Mouse (Mus musculus): ENCODE data around the gene Clip4. TPM values are rescaled to one million over a fixed set of nuclear protein-coding genes. Genes with fewer than 3 reads are reported as not detected.

Clip4 gene
- polyA plus RNA-seq, 1 experiment from 2014 or later, result 15.3 TPM

DNA sequence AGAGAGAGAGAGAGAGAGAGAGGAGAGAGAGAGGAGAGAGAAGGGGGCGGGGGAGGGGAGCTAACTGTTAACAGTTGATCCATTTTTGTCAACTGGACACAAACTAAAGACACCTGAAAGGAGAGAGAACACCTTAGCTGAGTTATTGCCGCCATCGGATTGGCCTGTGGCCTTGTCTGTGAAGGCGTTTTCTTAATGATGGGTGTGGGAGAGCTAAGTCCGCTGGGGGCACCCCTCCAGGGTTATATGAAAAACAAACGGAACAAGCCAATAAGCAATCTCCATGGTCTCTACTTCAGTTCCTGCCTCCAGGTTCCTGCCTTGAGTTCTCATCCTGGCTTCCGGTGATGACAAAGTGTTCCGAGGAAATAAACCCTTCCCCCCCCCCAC lies 102.0 kb downstream of the Clip4 start:
- H3K4me3 ChIP-seq (ENCODE audit: low read depth, low read length), result no peak overlapping the region

GRCm38 (mm10) chr17:71870641-71871040 lies 102.4 kb downstream of the Clip4 start:
- Histone ChIP-seq H3K36me3 (ENCODE audit: control insufficient read depth, insufficient read depth, low read length) (no peaks in the 10 kb centered on the region), H3K9ac (ENCODE audit: low read depth, low read length) (no peak overlapping the region), H3K27me3 (replicated peaks; ENCODE audit: control insufficient read depth, insufficient read depth, low read length) (no peaks in the 10 kb centered on the region), H3K4me2 (ENCODE audit: low read depth, low read length) (no peak overlapping the region), H3K4me1 (ENCODE audit: control insufficient read depth, insufficient read depth, low read length) (no peaks in the 10 kb centered on the region), H3K4me3 (ENCODE audit: low read depth, low read length) (no peak overlapping the region), H3K27ac (replicated peaks; ENCODE audit: low read depth, low read length) (no peak overlapping the region), H3K9me3 (ENCODE audit: control insufficient read depth, low read length) (0 out of 2 replicates have a peak, but pooled peaks cover 4% of the 10 kb centered on the region)
- ATAC-seq (ENCODE audit: low read depth) (no peak), DNase-seq (ENCODE audit: low spot score) (no peak)
- WGBS, result 89% methylated on average over 1 of the region's 1 CpGs

More for the DNA sequence above, 102.0 kb downstream of the Clip4 start:
- Histone ChIP-seq H3K4me2 (ENCODE audit: low read depth, low read length) (no peak overlapping the region; the same call in 1 of the 2 replicates), H3K4me1 (ENCODE audit: control insufficient read depth, insufficient read depth, low read length) (no peaks in the 10 kb centered on the region), H3K36me3 (ENCODE audit: control insufficient read depth, insufficient read depth, low read length) (no peaks in the 10 kb centered on the region), H3K27ac (replicated peaks; ENCODE audit: low read depth, low read length) (no peak overlapping the region), H3K27me3 (replicated peaks; ENCODE audit: control insufficient read depth, insufficient read depth, low read length) (no peaks in the 10 kb centered on the region), H3K9me3 (ENCODE audit: control insufficient read depth, low read length) (0 out of 2 replicates have a peak, but pooled peaks cover 4% of the 10 kb centered on the region), H3K9ac (ENCODE audit: low read depth, low read length) (no peak overlapping the region)
- ATAC-seq (ENCODE audit: low read depth), result no peak
- 80% methylated on average over 8 of the region's 8 CpGs for WGBS
- no peak for DNase-seq (ENCODE audit: low spot score)

DNA sequence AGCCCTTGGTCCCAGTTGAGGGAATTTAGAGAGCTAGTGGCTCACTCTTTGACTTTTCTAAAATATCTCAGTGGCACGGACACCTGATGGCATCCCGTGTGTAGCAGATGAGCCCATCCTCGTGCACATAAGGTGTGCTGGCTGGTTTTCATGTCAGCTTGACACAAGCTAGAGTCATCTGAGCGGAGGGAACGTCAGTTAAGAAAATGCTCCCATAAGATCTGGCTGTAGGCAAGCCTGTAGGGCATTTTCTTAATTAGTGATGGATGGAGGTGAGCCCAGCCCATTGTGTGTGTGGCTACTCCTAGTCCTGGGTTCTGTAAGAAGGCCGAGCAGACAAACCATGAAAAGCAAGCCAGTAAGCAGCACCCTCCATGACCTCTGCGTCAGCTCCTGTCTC lies 103.7 kb downstream of the Clip4 start:
- Histone ChIP-seq H3K27me3 (replicated peaks; ENCODE audit: control insufficient read depth, insufficient read depth, low read length) (no peaks in the 10 kb centered on the region), H3K9ac (ENCODE audit: low read depth, low read length) (no peak overlapping the region), H3K27ac (replicated peaks; ENCODE audit: low read depth, low read length) (no peak overlapping the region), H3K36me3 (ENCODE audit: control insufficient read depth, insufficient read depth, low read length) (no peaks in the 10 kb centered on the region), H3K4me2 (ENCODE audit: low read depth, low read length) (no peak overlapping the region), H3K4me3 (ENCODE audit: low read depth, low read length) (no peak overlapping the region), H3K9me3 (ENCODE audit: control insufficient read depth, low read length) (0 out of 2 replicates have a peak, but pooled peaks cover 4% of the 10 kb centered on the region), H3K4me1 (ENCODE audit: control insufficient read depth, insufficient read depth, low read length) (no peaks in the 10 kb centered on the region)
- 74% methylated on average over 7 of the region's 7 CpGs for WGBS
- DNase-seq (ENCODE audit: low spot score), result no peak
- ATAC-seq (ENCODE audit: low read depth), result no peak

- Histone ChIP-seq H3K4me2 (ENCODE audit: low read depth, low read length) (no peak overlapping the region), H3K9me3 (ENCODE audit: control insufficient read depth, low read length) (0 out of 2 replicates have a peak, but pooled peaks cover 4% of the 10 kb centered on the region), H3K9ac (ENCODE audit: low read depth, low read length) (no peak overlapping the region), H3K4me3 (ENCODE audit: low read depth, low read length) (no peak overlapping the region), H3K36me3 (ENCODE audit: control insufficient read depth, insufficient read depth, low read length) (no peaks in the 10 kb centered on the region), H3K4me1 (ENCODE audit: control insufficient read depth, insufficient read depth, low read length) (no peaks in the 10 kb centered on the region), H3K27me3 (replicated peaks; ENCODE audit: control insufficient read depth, insufficient read depth, low read length) (no peaks in the 10 kb centered on the region), H3K27ac (replicated peaks; ENCODE audit: low read depth, low read length) (no peak overlapping the region)
- WGBS, result 56% methylated on average over 5 of the region's 5 CpGs
- ATAC-seq (ENCODE audit: low read depth) (no peak), DNase-seq (ENCODE audit: low spot score) (no peak)
Measured at GRCm38 (mm10) chr17:71872976-71873375, 104.7 kb downstream of the Clip4 start.

- DNase-seq (ENCODE audit: low spot score) (peak; percentile 23), ATAC-seq (ENCODE audit: low read depth) (no peak)
- Histone ChIP-seq H3K27me3 (replicated peaks; ENCODE audit: control insufficient read depth, insufficient read depth, low read length) (no peaks in the 10 kb centered on the region), H3K4me1 (ENCODE audit: control insufficient read depth, insufficient read depth, low read length) (no peaks in the 10 kb centered on the region), H3K4me2 (ENCODE audit: low read depth, low read length) (no peak overlapping the region), H3K9ac (ENCODE audit: low read depth, low read length) (no peak overlapping the region), H3K36me3 (ENCODE audit: control insufficient read depth, insufficient read depth, low read length) (no peaks in the 10 kb centered on the region), H3K4me3 (ENCODE audit: low read depth, low read length) (no peak overlapping the region), H3K9me3 (ENCODE audit: control insufficient read depth, low read length) (0 out of 2 replicates have a peak, but pooled peaks cover 4% of the 10 kb centered on the region), H3K27ac (replicated peaks; ENCODE audit: low read depth, low read length) (no peak overlapping the region)
- WGBS, result 45% methylated on average over 6 of the region's 6 CpGs
Measured at GRCm38 (mm10) chr17:71874077-71874476, 105.8 kb downstream of the Clip4 start.

DNA sequence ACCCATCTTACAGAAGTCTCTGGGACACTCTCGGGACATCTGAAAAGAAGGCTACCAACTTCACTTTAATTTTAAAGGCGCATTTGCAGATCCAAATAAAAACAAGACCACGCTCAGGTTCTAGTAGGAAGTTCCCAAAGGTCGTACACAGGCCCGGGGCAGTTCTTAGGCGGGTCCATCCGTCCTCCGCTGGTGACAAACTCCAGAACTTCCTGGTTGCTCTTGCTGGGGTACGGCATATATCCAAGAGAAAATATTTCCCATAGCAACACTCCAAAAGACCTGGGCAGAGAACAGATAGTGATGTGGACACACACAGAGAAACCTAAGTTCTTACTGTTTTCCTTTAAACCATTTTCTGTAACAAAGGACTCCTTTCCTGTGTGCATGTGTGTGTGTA lies 106.5 kb downstream of the Clip4 start:
- H3K4me3 ChIP-seq (ENCODE audit: low read depth, low read length), result no peak overlapping the region
- H3K27ac ChIP-seq (replicated peaks; ENCODE audit: low read depth, low read length), result no peak overlapping the region
- H3K4me2 ChIP-seq (ENCODE audit: low read depth, low read length), result no peak overlapping the region
- ATAC-seq (ENCODE audit: low read depth), result no peak
- 0 out of 2 replicates have a peak, but pooled peaks cover 4% of the 10 kb centered on the region for H3K9me3 ChIP-seq (ENCODE audit: control insufficient read depth, low read length)
- no peak for DNase-seq (ENCODE audit: low spot score)
- H3K27me3 ChIP-seq (replicated peaks; ENCODE audit: control insufficient read depth, insufficient read depth, low read length), result no peaks in the 10 kb centered on the region
- H3K4me1 ChIP-seq (ENCODE audit: control insufficient read depth, insufficient read depth, low read length), result no peaks in the 10 kb centered on the region
- 78% methylated on average over 9 of the region's 9 CpGs for WGBS
- H3K36me3 ChIP-seq (ENCODE audit: control insufficient read depth, insufficient read depth, low read length), result no peaks in the 10 kb centered on the region
- H3K9ac ChIP-seq (ENCODE audit: low read depth, low read length), result no peak overlapping the region

GRCm38 (mm10) chr17:71875492-71875891 lies 107.2 kb downstream of the Clip4 start:
- Histone ChIP-seq H3K9ac (ENCODE audit: low read depth, low read length) (no peak overlapping the region), H3K36me3 (ENCODE audit: control insufficient read depth, insufficient read depth, low read length) (no peaks in the 10 kb centered on the region), H3K27me3 (replicated peaks; ENCODE audit: control insufficient read depth, insufficient read depth, low read length) (no peaks in the 10 kb centered on the region), H3K27ac (replicated peaks; ENCODE audit: low read depth, low read length) (no peak overlapping the region), H3K4me1 (ENCODE audit: control insufficient read depth, insufficient read depth, low read length) (no peaks in the 10 kb centered on the region), H3K9me3 (ENCODE audit: control insufficient read depth, low read length) (0 out of 2 replicates have a peak, but pooled peaks cover 4% of the 10 kb centered on the region), H3K4me3 (ENCODE audit: low read depth, low read length) (no peak overlapping the region), H3K4me2 (ENCODE audit: low read depth, low read length) (no peak overlapping the region)
- DNase-seq (ENCODE audit: low spot score) (no peak), ATAC-seq (ENCODE audit: low read depth) (no peak)
- WGBS, result 78% methylated on average over 7 of the region's 7 CpGs

DNA sequence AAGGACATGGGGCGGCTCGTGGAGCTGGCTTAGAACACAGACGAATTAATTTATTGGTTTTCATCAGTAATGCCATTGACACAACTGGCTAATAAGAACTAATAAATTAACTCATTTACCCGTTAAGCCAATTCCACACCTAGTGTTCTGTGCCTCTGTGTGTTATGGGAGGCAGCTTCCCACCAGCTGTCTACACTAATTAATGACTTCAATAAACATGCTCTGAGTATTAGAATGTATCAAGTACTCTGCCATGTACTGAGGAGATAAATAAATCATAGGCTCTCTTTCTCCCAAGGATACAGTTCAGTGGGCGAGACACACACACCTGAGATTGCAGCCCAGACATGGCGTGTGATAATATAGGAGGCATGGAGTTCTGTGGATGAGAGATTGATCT lies 113.1 kb downstream of the Clip4 start:
- Histone ChIP-seq H3K4me1 (ENCODE audit: control insufficient read depth, insufficient read depth, low read length) (no peaks in the 10 kb centered on the region), H3K27ac (replicated peaks; ENCODE audit: low read depth, low read length) (no peak overlapping the region), H3K9me3 (ENCODE audit: control insufficient read depth, low read length) (peaks cover 5% of the 10 kb centered on the region), H3K4me2 (ENCODE audit: low read depth, low read length) (no peak overlapping the region), H3K27me3 (replicated peaks; ENCODE audit: control insufficient read depth, insufficient read depth, low read length) (no peaks in the 10 kb centered on the region), H3K4me3 (ENCODE audit: low read depth, low read length) (no peak overlapping the region), H3K36me3 (ENCODE audit: control insufficient read depth, insufficient read depth, low read length) (no peaks in the 10 kb centered on the region), H3K9ac (ENCODE audit: low read depth, low read length) (no peak overlapping the region)
- ATAC-seq (ENCODE audit: low read depth) (no peak), DNase-seq (ENCODE audit: low spot score) (no peak)
- 82% methylated on average over 6 of the region's 6 CpGs for WGBS

DNA sequence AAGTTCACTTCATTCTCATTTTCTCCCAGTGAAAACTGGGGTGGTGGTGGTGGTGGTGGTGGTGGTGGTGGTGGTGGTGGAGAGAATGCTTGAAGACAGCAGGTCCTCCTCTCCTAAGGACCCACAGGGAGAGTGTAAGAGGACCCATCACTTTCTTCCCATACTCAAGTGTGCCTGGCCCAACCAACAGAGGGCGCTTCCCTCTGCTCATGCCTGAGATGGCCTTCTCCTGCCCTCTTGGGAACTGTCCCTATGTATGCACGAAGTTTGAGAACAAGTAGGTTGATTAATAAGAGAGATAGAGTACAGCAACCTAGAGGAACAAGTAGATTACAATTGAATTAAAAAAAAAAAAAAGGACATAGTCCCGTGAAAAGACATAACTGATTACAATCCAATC lies 140.8 kb downstream of the Clip4 start:
- Histone ChIP-seq H3K9me3 (ENCODE audit: control insufficient read depth, low read length) (no peaks in the 10 kb centered on the region), H3K4me2 (ENCODE audit: low read depth, low read length) (no peak overlapping the region), H3K9ac (ENCODE audit: low read depth, low read length) (no peak overlapping the region), H3K4me1 (ENCODE audit: control insufficient read depth, insufficient read depth, low read length) (no peaks in the 10 kb centered on the region), H3K36me3 (ENCODE audit: control insufficient read depth, insufficient read depth, low read length) (no peaks in the 10 kb centered on the region), H3K4me3 (ENCODE audit: low read depth, low read length) (no peak overlapping the region), H3K27me3 (replicated peaks; ENCODE audit: control insufficient read depth, insufficient read depth, low read length) (no peaks in the 10 kb centered on the region), H3K27ac (replicated peaks; ENCODE audit: low read depth, low read length) (no peak overlapping the region)
- DNase-seq (ENCODE audit: low spot score) (no peak), ATAC-seq (ENCODE audit: low read depth) (no peak)
- WGBS, result 39% methylated on average over 3 of the region's 3 CpGs

Measured in embryonic facial prominence, embryonic 14.5 days (tissue).